ENCODE assay signal across 23 mouse cellular contexts in the genomic region with DNA sequence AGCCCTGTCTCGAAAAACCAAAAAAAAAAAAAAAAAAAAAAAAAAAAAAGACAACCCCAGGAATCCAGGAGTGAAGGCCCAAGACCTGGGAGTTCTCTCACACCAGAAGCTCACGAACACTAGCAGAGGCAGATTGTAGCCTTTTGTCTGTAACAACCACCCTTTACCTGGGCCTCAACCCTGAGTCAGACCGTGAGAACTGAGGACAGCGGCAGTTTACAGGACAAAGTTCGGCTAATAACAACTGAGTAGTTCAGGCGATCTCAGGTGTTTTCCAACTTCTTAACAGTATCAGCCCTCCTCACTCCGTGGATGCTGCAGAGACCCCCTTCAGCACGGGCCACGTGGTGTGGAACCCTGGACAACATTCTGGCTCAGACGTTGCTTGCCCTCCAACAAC. TPM values are rescaled to one million over a fixed set of nuclear protein-coding genes. Genes with fewer than 3 reads are reported as not detected.
DNase-seq lines count a peak whose midpoint lies in the region; ATAC-seq and TF ChIP-seq lines count a peak whose summit lies in the region.
"Had no signal": no experiment of that assay in that cellular context is flagged by ENCODE, and none has a peak within 500 bp of the region (broad histone marks: within the 10 kb centered on the region; RNA-seq: fewer than 3 reads in every experiment).

No protein-coding gene starts in this region.

- H3K27me3 ChIP-seq in E14TG2a.4 (ENCODE audit: insufficient read depth, low read length), result 0 out of 2 replicates have a peak, but pooled peaks cover 3% of the 10 kb centered on the region
- H3K27me3 ChIP-seq in intestine, embryonic 16.5 days (replicated peaks; ENCODE audit: control insufficient read depth, insufficient read depth, low read length), result no peaks in the 10 kb centered on the region
- H3K27me3 ChIP-seq in limb, embryonic 12.5 days, result no peaks in the 10 kb centered on the region
- H3K27me3 ChIP-seq in stomach, postnatal 0 days (ENCODE audit: control insufficient read depth, insufficient read depth, low read length), result no peaks in the 10 kb centered on the region
- H3K27me3 ChIP-seq: CH12.LX; embryonic facial prominence, embryonic 13.5 days; forebrain, embryonic 13.5 days; hindbrain, embryonic 12.5 days; hindbrain, embryonic 15.5 days had no signal

- peak; percentile 67 for DNase-seq in stomach, postnatal 0 days (ENCODE audit: low spot score)
- no peak for DNase-seq in gastrocnemius, postnatal 25 days
- no peak for DNase-seq in lung, adult 18-20 months
- no peak for DNase-seq in embryo, embryonic 9.5 days (ENCODE audit: extremely low spot score)
- DNase-seq: adrenal gland, postnatal 14 days; B cell, adult 2 months; cerebellum, adult 11 months; cerebellum, adult 2 months; cerebellum, adult 9-11 months; cerebellum, postnatal 25 days; gastrocnemius, postnatal 10 days; heart, adult 11 months had no signal

- WGBS in intestine, embryonic 16.5 days, result 57% methylated on average over 10 of the region's 10 CpGs
- 79% methylated on average over 10 of the region's 10 CpGs for WGBS in limb, embryonic 12.5 days
- WGBS in stomach, postnatal 0 days, result 74% methylated on average over 10 of the region's 10 CpGs

- peak; percentile 55 for ATAC-seq in intestine, embryonic 16.5 days
- ATAC-seq in limb, embryonic 12.5 days (ENCODE audit: insufficient number of reproducible peaks, insufficient read depth, low FRiP score, low TSS enrichment, low read depth), result no peak
- peak; percentile 47 for ATAC-seq in stomach, postnatal 0 days (ENCODE audit: low FRiP score, low TSS enrichment)

- peaks cover 47% of the 10 kb centered on the region for H3K4me1 ChIP-seq in E14TG2a.4 (replicated peaks; ENCODE audit: low read depth, low read length)
- H3K4me1 ChIP-seq in intestine, embryonic 16.5 days (ENCODE audit: control insufficient read depth, insufficient read depth, low read length), result peaks cover 23% of the 10 kb centered on the region
- H3K4me1 ChIP-seq in limb, embryonic 12.5 days (replicated peaks), result peaks cover 15% of the 10 kb centered on the region
- no peaks in the 10 kb centered on the region for H3K4me1 ChIP-seq in stomach, postnatal 0 days (replicated peaks; ENCODE audit: control insufficient read depth, insufficient read depth)

- peak overlapping the region; percentile 95 for H3K27ac ChIP-seq in intestine, embryonic 16.5 days (ENCODE audit: low read length)
- 0 out of 2 replicates have a peak overlapping the region, but pooled peaks have one; percentile 17 for H3K27ac ChIP-seq in limb, embryonic 12.5 days
- no peak overlapping the region for H3K27ac ChIP-seq in stomach, postnatal 0 days (replicated peaks)
- H3K27ac ChIP-seq: embryonic facial prominence, embryonic 10.5 days; embryonic facial prominence, embryonic 13.5 days; forebrain, embryonic 13.5 days; hindbrain, embryonic 12.5 days; hindbrain, embryonic 15.5 days had no signal

- peak overlapping the region; percentile 31; the same call in 1 of the 2 replicates for H3K9ac ChIP-seq in intestine, embryonic 16.5 days (ENCODE audit: low read depth, low read length)
- H3K9ac ChIP-seq in limb, embryonic 12.5 days (replicated peaks), result no peak overlapping the region
- H3K9ac ChIP-seq in stomach, postnatal 0 days (ENCODE audit: low read length), result no peak overlapping the region
- H3K9ac ChIP-seq: forebrain, embryonic 13.5 days; hindbrain, embryonic 12.5 days; hindbrain, embryonic 15.5 days had no signal

- 0 out of 2 replicates have a peak overlapping the region, but pooled peaks have one; percentile 17 for H3K4me3 ChIP-seq in E14TG2a.4 (replicated peaks; ENCODE audit: low read length)
- H3K4me3 ChIP-seq in intestine, embryonic 16.5 days (ENCODE audit: low read length), result no peak overlapping the region
- no peak overlapping the region for H3K4me3 ChIP-seq in limb, embryonic 12.5 days (replicated peaks)
- no peak overlapping the region for H3K4me3 ChIP-seq in stomach, postnatal 0 days (ENCODE audit: low read depth, low read length)
- H3K4me3 ChIP-seq: embryonic facial prominence, embryonic 10.5 days; embryonic facial prominence, embryonic 13.5 days; erythroblast, embryonic 14.5 days; forebrain, embryonic 13.5 days; hindbrain, embryonic 12.5 days; hindbrain, embryonic 15.5 days had no signal

- no peak for TF ChIP-seq EP300 in stomach, postnatal 0 days (optimal IDR thresholded peaks at IDR 0.05)

- no peaks in the 10 kb centered on the region for H3K9me3 ChIP-seq in E14TG2a.4 (ENCODE audit: low read length)
- no peaks in the 10 kb centered on the region for H3K9me3 ChIP-seq in intestine, embryonic 16.5 days (ENCODE audit: control insufficient read depth, low read length)
- H3K9me3 ChIP-seq in limb, embryonic 12.5 days, result no peaks in the 10 kb centered on the region
- no peaks in the 10 kb centered on the region for H3K9me3 ChIP-seq in stomach, postnatal 0 days (ENCODE audit: control insufficient read depth, low read length)
- H3K9me3 ChIP-seq: embryonic facial prominence, embryonic 10.5 days; embryonic facial prominence, embryonic 13.5 days; forebrain, embryonic 13.5 days; hindbrain, embryonic 12.5 days; hindbrain, embryonic 15.5 days had no signal

- no peaks in the 10 kb centered on the region for H3K36me3 ChIP-seq in E14TG2a.4 (ENCODE audit: insufficient read depth, low read length)
- H3K36me3 ChIP-seq in intestine, embryonic 16.5 days (ENCODE audit: control insufficient read depth, insufficient read depth, low read length), result no peaks in the 10 kb centered on the region
- H3K36me3 ChIP-seq in limb, embryonic 12.5 days, result no peaks in the 10 kb centered on the region
- H3K36me3 ChIP-seq in stomach, postnatal 0 days (ENCODE audit: control insufficient read depth, insufficient read depth, low read length), result no peaks in the 10 kb centered on the region
- H3K36me3 ChIP-seq: embryonic facial prominence, embryonic 10.5 days; embryonic facial prominence, embryonic 13.5 days; hindbrain, embryonic 12.5 days; hindbrain, embryonic 15.5 days had no signal

- TF ChIP-seq CTCF in E14TG2a.4 (conservative IDR thresholded peaks at IDR 0.05; ENCODE audit: low read length), result no peak
- TF ChIP-seq CTCF in stomach, postnatal 0 days (IDR thresholded peaks at IDR 0.05; ENCODE audit: low read depth), result no peak

- peak overlapping the region; percentile 19; the same call in 1 of the 2 replicates for H3K4me2 ChIP-seq in intestine, embryonic 16.5 days (ENCODE audit: low read depth, low read length)
- H3K4me2 ChIP-seq in limb, embryonic 12.5 days, result no peak overlapping the region
- no peak overlapping the region for H3K4me2 ChIP-seq in stomach, postnatal 0 days (replicated peaks; ENCODE audit: low read depth)
- H3K4me2 ChIP-seq: embryonic facial prominence, embryonic 13.5 days; forebrain, embryonic 13.5 days; heart, embryonic 11.5 days; hindbrain, embryonic 12.5 days; hindbrain, embryonic 15.5 days had no signal

RNA-seq across cellular contexts. Expression of gene Aprt, which starts 10.0 kb away (rescaled TPM):
- 736 and 778 TPM in 2 replicates for polyA plus RNA-seq in intestine, embryonic 16.5 days (2015; fragmentation: Nextera tagmentation; extraction: Ambion mirVana)
- polyA plus RNA-seq in limb, embryonic 12.5 days (2016; fragmentation: Nextera tagmentation; extraction: Ambion mirVana), result 299 and 305 TPM in 2 replicates
- 311 and 314 TPM in 2 replicates for polyA plus RNA-seq in stomach, postnatal 0 days (2015; fragmentation: Nextera tagmentation; extraction: Ambion mirVana)
- total RNA-seq in gastrocnemius, postnatal 25 days (2021), result 10 to 100 TPM; 35.7 to 36.9 TPM

RNA-seq across cellular contexts. Expression of gene Cdt1, which starts 18.9 kb away (rescaled TPM):
- 36.2 and 40.0 TPM in 2 replicates for polyA plus RNA-seq in intestine, embryonic 16.5 days (2015; fragmentation: Nextera tagmentation; extraction: Ambion mirVana)
- polyA plus RNA-seq in limb, embryonic 12.5 days (2016; fragmentation: Nextera tagmentation; extraction: Ambion mirVana), result 52.3 and 52.7 TPM in 2 replicates
- polyA plus RNA-seq in stomach, postnatal 0 days (2015; fragmentation: Nextera tagmentation; extraction: Ambion mirVana), result 11.8 TPM in 2 replicates
- total RNA-seq in gastrocnemius, postnatal 25 days (2021), result 1 to 10 TPM in 1 of 2 experiments, under 1 TPM in 1; 0.82 to 1.1 TPM

RNA-seq across cellular contexts. Expression of gene Galns, which starts 24.5 kb away (rescaled TPM):
- polyA plus RNA-seq in intestine, embryonic 16.5 days (2015; fragmentation: Nextera tagmentation; extraction: Ambion mirVana), result 22.4 and 27.4 TPM in 2 replicates
- polyA plus RNA-seq in limb, embryonic 12.5 days (2016; fragmentation: Nextera tagmentation; extraction: Ambion mirVana), result 5.9 and 8.4 TPM in 2 replicates
- 8.2 TPM in 2 replicates for polyA plus RNA-seq in stomach, postnatal 0 days (2015; fragmentation: Nextera tagmentation; extraction: Ambion mirVana)
- total RNA-seq in gastrocnemius, postnatal 25 days (2021), result 1 to 10 TPM; 1.3 to 1.8 TPM

RNA-seq across cellular contexts. Expression of gene Trappc2l, which starts 24.7 kb away (rescaled TPM):
- 76.7 and 86.4 TPM in 2 replicates for polyA plus RNA-seq in intestine, embryonic 16.5 days (2015; fragmentation: Nextera tagmentation; extraction: Ambion mirVana)
- polyA plus RNA-seq in limb, embryonic 12.5 days (2016; fragmentation: Nextera tagmentation; extraction: Ambion mirVana), result 39.0 and 48.0 TPM in 2 replicates
- polyA plus RNA-seq in stomach, postnatal 0 days (2015; fragmentation: Nextera tagmentation; extraction: Ambion mirVana), result 48.0 and 49.5 TPM in 2 replicates
- 10 to 100 TPM; 37.9 to 40.3 TPM for total RNA-seq in gastrocnemius, postnatal 25 days (2021)

RNA-seq across cellular contexts. Expression of gene Piezo1, which starts 35.6 kb away (rescaled TPM):
- 9.8 and 11.3 TPM in 2 replicates for polyA plus RNA-seq in intestine, embryonic 16.5 days (2015; fragmentation: Nextera tagmentation; extraction: Ambion mirVana)
- 11.9 and 13.9 TPM in 2 replicates for polyA plus RNA-seq in limb, embryonic 12.5 days (2016; fragmentation: Nextera tagmentation; extraction: Ambion mirVana)
- polyA plus RNA-seq in stomach, postnatal 0 days (2015; fragmentation: Nextera tagmentation; extraction: Ambion mirVana), result 7.0 and 8.2 TPM in 2 replicates
- total RNA-seq in gastrocnemius, postnatal 25 days (2021), result 10 to 100 TPM; 12.3 to 14.0 TPM
